Mouse (Mus musculus) liver, postnatal 0 days (tissue): ENCODE measurements at regions not wholly inside any gene's neighbourhood (a gene's known extent, or its start where the extent isn't known, plus 50 kb on each side); places are given as distances from the start of the nearest gene placed in this dataset.

Experiments used
- ATAC-seq: fragments of 200-750 bp; cut with Nextera tagmentation; 2 replicates; pipeline ENCODE4 v1.8.0; 2017; ENCODE audit warnings: mild to moderate bottlenecking, moderate library complexity
- DNase-seq: peaks from one replicate; pipeline ENCODE4 v3.0.0-alpha.2; 2016
- H3K27ac ChIP-seq: fragments of 300-500 bp; sonication (generic); 2 replicates; pipeline ENCODE4 v1.5.1; 2014; ENCODE audit warnings: antibody characterized with exemption, moderate library complexity, mild to moderate bottlenecking, low read depth
- H3K27me3 ChIP-seq: fragments of 300-500 bp; sonication (generic); 2 replicates; pipeline ENCODE4 v1.6.1; 2014; ENCODE audit warnings: low read length, control low read depth, mixed read lengths; ENCODE audit not compliant: insufficient read depth
- H3K36me3 ChIP-seq: fragments of 300-500 bp; sonication (generic); replicated peaks from 2 replicates; pipeline ENCODE4 v1.6.1; 2014; ENCODE audit warnings: mild to moderate bottlenecking, control low read depth, low read length, moderate library complexity, mixed read lengths; ENCODE audit not compliant: insufficient read depth
- H3K4me1 ChIP-seq: fragments of 300-500 bp; sonication (generic); 2 replicates; pipeline ENCODE4 v1.6.1; 2014; ENCODE audit warnings: antibody characterized with exemption, mild to moderate bottlenecking, control low read depth; ENCODE audit not compliant: insufficient read depth
- H3K4me2 ChIP-seq: fragments of 300-500 bp; sonication (generic); 2 replicates; pipeline ENCODE4 v1.6.1; 2014; ENCODE audit warnings: low read depth, mild to moderate bottlenecking, low read length, moderate library complexity, mixed read lengths
- H3K4me3 ChIP-seq: fragments of 300-500 bp; sonication (generic); 2 replicates; pipeline ENCODE4 v1.5.1; 2014; ENCODE audit warnings: low read depth, low read length
- H3K9ac ChIP-seq: fragments of 300-500 bp; sonication (generic); replicated peaks from 2 replicates; pipeline ENCODE4 v1.6.1; 2014; ENCODE audit warnings: mild to moderate bottlenecking, moderate library complexity
- H3K9me3 ChIP-seq: fragments of 300-500 bp; sonication (generic); 2 replicates; pipeline ENCODE4 v1.6.1; 2016; ENCODE audit warnings: mild to moderate bottlenecking, control low read depth, low read length, mixed read lengths
- CTCF ChIP-seq: sonication (generic); IDR thresholded peaks from 2 replicates; pipeline ENCODE4 v1.5.1; 2016; ENCODE audit warnings: antibody characterized with exemption, low read depth
- EP300 ChIP-seq: IDR thresholded peaks from 2 replicates; pipeline ENCODE4 v1.6.1; 2016; ENCODE audit warnings: antibody characterized with exemption, low read depth, mild to moderate bottlenecking
- WGBS: fragments of 180-500 bp; shearing (Covaris S2); extraction: QIAGEN DNeasy Blood & Tissue Kit; methylation state at CpG from one replicate; pipeline ENCODE4 v1.1.7; 2014; ENCODE audit not compliant: insufficient replicate concordance; 5-methylcytosine and 5-hydroxymethylcytosine counted together

DNA sequence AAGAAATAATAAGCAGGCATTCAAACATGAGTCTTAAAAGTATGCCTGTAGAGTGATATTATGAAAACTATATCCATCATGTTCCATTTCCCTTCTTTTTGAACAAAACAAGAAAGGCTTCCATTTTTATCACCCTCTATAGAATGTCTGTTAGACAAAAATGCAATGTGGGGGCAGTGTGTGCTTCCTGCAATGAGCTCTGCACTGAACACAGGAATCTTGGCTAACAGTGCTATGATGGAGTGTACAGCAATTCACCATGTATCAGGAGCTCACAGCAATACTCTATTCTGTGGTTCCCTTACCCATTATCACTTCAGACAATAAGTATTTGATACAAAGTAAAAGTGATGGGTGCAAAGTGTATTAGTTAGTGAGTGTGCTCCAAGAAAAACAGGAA, 653.3 kb upstream of the Agtr1b start:
- no peak for ATAC-seq
- Histone ChIP-seq H3K9me3 (no peaks in the 10 kb centered on the region), H3K36me3 (no peaks in the 10 kb centered on the region), H3K4me2 (no peak overlapping the region), H3K4me1 (no peaks in the 10 kb centered on the region), H3K27ac (no peak overlapping the region), H3K9ac (no peak overlapping the region), H3K4me3 (no peak overlapping the region), H3K27me3 (no peaks in the 10 kb centered on the region)
- no peak for TF ChIP-seq CTCF
- TF ChIP-seq EP300: no peak
- no peak for DNase-seq

DNA sequence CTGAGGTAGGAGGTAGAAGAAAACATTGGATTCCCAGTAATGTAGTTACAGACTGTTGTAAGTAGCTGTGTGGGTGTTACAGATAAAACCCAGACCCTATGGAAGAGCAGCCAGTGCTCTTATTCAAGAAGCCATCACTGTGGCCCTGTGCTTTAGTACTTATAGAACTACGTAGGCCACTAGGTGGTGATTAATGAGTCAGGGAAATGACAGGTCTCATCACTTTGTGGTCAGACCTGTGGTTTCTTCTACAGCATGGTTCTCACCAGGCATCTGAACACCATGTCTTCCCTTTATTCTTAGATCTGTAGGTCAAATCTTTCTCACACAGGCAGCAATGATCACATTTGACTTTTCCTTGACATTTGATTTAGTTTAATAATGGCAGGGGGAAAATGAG, 642.7 kb upstream of the Agtr1b start:
- no peak for TF ChIP-seq EP300
- TF ChIP-seq CTCF: no peak
- no peaks in the 10 kb centered on the region for H3K36me3 ChIP-seq

DNA sequence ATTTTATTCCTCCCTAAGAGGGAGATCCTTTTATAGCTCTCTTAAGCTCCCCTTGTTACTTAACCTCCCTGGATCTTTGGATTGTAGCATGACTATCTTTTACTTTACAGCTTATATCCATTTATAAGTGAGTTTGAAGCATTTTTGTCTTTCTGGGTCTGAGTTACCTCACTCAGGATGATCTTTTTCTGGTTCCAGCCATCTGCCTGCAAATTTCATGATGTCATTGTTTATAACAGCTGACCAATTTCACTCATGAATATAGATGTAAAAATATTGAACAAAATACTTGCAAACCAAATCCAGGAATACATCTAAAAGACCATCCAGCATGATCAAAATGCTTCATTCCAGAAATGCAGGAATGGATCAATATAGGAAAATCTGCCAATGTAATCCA, 631.3 kb upstream of the Agtr1b start:
- TF ChIP-seq CTCF (no peak), EP300 (no peak)

More for the DNA sequence above, 642.7 kb upstream of the Agtr1b start:
- H3K9me3 ChIP-seq: no peaks in the 10 kb centered on the region
- DNase-seq (no peak), ATAC-seq (no peak)
- WGBS: 31% methylated on average over 1 of the region's 1 CpGs
- H3K4me2 ChIP-seq: no peak overlapping the region
- no peaks in the 10 kb centered on the region for H3K27me3 ChIP-seq
- no peak overlapping the region for H3K4me3 ChIP-seq
- H3K9ac ChIP-seq: no peak overlapping the region
- H3K27ac ChIP-seq: no peak overlapping the region
- no peaks in the 10 kb centered on the region for H3K4me1 ChIP-seq

DNA sequence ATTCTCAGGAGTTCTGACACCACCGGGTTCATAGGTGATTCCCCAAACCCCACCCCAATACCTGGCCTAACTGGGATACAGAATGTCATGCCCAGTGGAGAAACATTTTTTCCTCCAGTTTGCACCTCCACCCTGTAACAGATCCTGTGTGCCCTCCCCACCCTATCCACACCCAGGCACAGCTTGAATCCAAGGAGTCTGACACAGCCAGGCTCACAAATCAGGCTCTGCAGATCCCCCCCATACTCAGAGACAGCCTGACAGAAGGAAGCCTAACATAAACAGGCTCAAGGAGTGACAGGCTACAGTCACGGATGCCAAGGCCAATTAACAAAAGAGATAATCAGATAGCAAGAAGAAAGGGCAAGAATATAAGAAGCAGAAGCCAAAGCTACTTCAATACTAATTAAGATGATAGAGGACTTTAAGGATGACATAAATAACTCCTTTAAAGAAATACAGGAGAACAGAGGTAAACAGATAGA, 622.6 kb upstream of the Agtr1b start:
- no peak overlapping the region for H3K4me2 ChIP-seq
- no peak overlapping the region for H3K4me3 ChIP-seq
- H3K4me1 ChIP-seq: no peaks in the 10 kb centered on the region
- no peaks in the 10 kb centered on the region for H3K27me3 ChIP-seq
- WGBS: 69% methylated on average over 2 of the region's 2 CpGs
- H3K9me3 ChIP-seq: no peaks in the 10 kb centered on the region
- H3K9ac ChIP-seq: no peak overlapping the region
- ATAC-seq (no peak), DNase-seq (no peak)
- H3K27ac ChIP-seq: no peak overlapping the region
- H3K36me3 ChIP-seq: no peaks in the 10 kb centered on the region
- no peak for TF ChIP-seq EP300
- no peak for TF ChIP-seq CTCF

More for the DNA sequence above, 631.3 kb upstream of the Agtr1b start:
- ATAC-seq (no peak), DNase-seq (no peak)
- no peaks in the 10 kb centered on the region for H3K27me3 ChIP-seq
- H3K4me1 ChIP-seq: no peaks in the 10 kb centered on the region
- H3K27ac ChIP-seq: no peak overlapping the region
- H3K9me3 ChIP-seq: no peaks in the 10 kb centered on the region
- H3K36me3 ChIP-seq: no peaks in the 10 kb centered on the region
- no peak overlapping the region for H3K4me2 ChIP-seq
- H3K9ac ChIP-seq: no peak overlapping the region
- no peak overlapping the region for H3K4me3 ChIP-seq

DNA sequence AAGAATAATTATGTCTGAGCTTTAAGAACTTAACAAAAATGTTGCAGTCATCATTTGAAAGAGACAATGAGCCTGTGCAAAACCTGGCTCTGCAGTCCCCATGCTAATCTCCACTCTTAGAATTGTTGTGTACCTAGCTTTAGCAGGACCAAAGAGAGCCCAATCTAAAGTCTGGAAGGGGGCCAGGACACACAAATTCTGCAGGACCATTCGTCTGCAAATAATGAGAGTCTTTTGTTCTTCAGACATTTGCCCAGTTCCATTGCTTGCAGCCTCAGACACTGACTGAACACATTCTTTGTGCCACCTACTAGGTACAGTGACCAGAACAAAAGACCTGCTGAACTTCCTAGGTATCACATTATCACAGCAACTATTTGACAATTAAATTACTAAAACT, 620.0 kb upstream of the Agtr1b start:
- Histone ChIP-seq H3K4me2 (no peak overlapping the region), H3K4me1 (no peaks in the 10 kb centered on the region), H3K9me3 (no peaks in the 10 kb centered on the region), H3K4me3 (no peak overlapping the region), H3K27me3 (no peaks in the 10 kb centered on the region), H3K27ac (no peak overlapping the region), H3K9ac (no peak overlapping the region), H3K36me3 (no peaks in the 10 kb centered on the region)
- 23% methylated on average over 1 of the region's 1 CpGs for WGBS
- TF ChIP-seq EP300 (no peak), CTCF (no peak)
- no peak for DNase-seq
- no peak for ATAC-seq

DNA sequence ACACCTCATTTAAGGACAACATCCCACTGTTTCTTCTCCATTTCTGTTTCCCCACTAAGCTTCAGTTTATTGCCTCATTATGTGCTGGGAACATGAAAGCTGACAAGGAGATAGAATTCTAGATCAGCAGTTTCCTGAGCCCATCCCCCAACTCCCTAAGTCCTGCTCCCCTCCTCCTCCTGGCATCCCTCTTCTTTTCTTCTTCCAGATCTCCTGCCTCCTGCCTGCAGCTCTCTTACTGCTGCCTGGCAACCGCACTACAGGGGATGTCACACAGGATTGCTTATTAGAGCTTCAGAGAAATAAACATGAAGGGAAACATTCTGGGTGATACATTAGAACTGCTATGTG, 619.4 kb upstream of the Agtr1b start:
- H3K36me3 ChIP-seq: no peaks in the 10 kb centered on the region
- H3K27ac ChIP-seq: no peak overlapping the region
- WGBS: 45% methylated on average over 1 of the region's 1 CpGs
- no peak overlapping the region for H3K4me3 ChIP-seq
- ATAC-seq (no peak), DNase-seq (no peak)
- no peak overlapping the region for H3K9ac ChIP-seq
- H3K27me3 ChIP-seq: no peaks in the 10 kb centered on the region
- TF ChIP-seq EP300 (no peak), CTCF (no peak)
- no peaks in the 10 kb centered on the region for H3K4me1 ChIP-seq
- H3K9me3 ChIP-seq: no peaks in the 10 kb centered on the region
- H3K4me2 ChIP-seq: no peak overlapping the region

DNA sequence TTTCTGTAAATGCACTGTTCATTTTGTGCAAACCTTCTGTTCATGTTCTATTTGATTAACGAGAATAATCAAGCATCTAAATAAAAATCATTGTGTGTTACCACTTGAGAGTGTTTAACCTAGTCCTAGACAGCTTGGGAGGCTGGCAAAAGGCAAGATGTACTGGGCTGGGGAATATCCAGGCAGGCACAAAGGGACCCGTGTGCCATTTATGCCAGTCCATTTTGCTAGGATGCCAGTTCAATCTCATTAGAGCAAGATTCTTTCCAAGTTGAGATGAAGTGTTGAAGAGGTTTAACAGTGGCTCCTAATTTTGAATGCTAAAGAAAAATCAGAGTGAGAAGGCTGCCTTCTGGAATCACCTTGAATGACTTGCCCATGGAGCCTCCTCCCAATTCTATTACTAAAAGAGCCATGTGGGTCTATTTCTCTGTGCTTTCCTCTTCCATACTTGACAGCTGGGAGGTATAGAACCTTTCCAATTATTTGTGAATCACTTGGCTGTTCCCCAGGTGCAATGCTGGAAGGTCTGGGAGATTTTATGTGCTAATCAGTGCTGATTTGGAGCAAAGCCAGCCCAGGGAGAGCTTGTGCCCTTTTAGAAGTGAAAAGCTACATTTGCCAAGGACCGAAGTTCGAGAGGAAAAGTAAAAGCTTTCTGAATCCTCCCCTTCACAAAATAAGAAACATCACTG, 618.9 kb upstream of the Agtr1b start:
- H3K4me1 ChIP-seq: no peaks in the 10 kb centered on the region
- WGBS: 59% methylated on average over 4 of the region's 4 CpGs
- no peak for ATAC-seq

More for the DNA sequence above, 618.9 kb upstream of the Agtr1b start:
- no peaks in the 10 kb centered on the region for H3K9me3 ChIP-seq
- DNase-seq: no peak
- no peak overlapping the region for H3K9ac ChIP-seq
- H3K27me3 ChIP-seq: no peaks in the 10 kb centered on the region
- no peak overlapping the region for H3K4me3 ChIP-seq
- no peak for TF ChIP-seq EP300
- TF ChIP-seq CTCF: no peak
- H3K27ac ChIP-seq: no peak overlapping the region
- H3K36me3 ChIP-seq: no peaks in the 10 kb centered on the region
- H3K4me2 ChIP-seq: no peak overlapping the region
